Mouse (Mus musculus) midbrain, embryonic 15.5 days (tissue): Measurements from ENCODE around the gene Cuzd1. TPM values are rescaled to one million over a fixed set of nuclear protein-coding genes. Genes with fewer than 3 reads are reported as not detected.

Experiments used
- polyA plus RNA-seq: library from polyadenylated mRNA; unstranded; fragments of >200 nt; fragmentation: Nextera tagmentation; extraction: Ambion mirVana; gene quantifications from 2 replicates; pipeline ENCODE4 v1.2.1, GENCODE M21; 2015

Gene Cuzd1
- polyA plus RNA-seq, 1 experiment from 2014 or later, result not detected

Other genes starting within 250 kb of the Cuzd1 start
- not detected in 2 replicates for gene 4933402N03Rik, start 176.0 kb downstream of the Cuzd1 start, polyA plus RNA-seq
- not detected in 2 replicates for gene 5430419D17Rik, start 147.9 kb downstream of the Cuzd1 start, polyA plus RNA-seq
- gene Fam24b, start 7.2 kb upstream of the Cuzd1 start, polyA plus RNA-seq, result not detected in 2 replicates
- gene Fam24a, start 11.6 kb upstream of the Cuzd1 start, polyA plus RNA-seq, result not detected in 2 replicates
- 29.1 and 32.0 TPM in 2 replicates for gene 2310057M21Rik, start 40.5 kb upstream of the Cuzd1 start, polyA plus RNA-seq
- 50.5 and 50.7 TPM in 2 replicates for gene Pstk, start 48.8 kb upstream of the Cuzd1 start, polyA plus RNA-seq
- 10.1 and 12.5 TPM in 2 replicates for gene Ikzf5, start 88.2 kb upstream of the Cuzd1 start, polyA plus RNA-seq
- gene Acadsb, start 88.3 kb upstream of the Cuzd1 start, polyA plus RNA-seq, result 107 and 110 TPM in 2 replicates
- 0.49 and 0.73 TPM in 2 replicates for gene Hmx3, start 220.6 kb upstream of the Cuzd1 start, polyA plus RNA-seq
- gene Hmx2, start 226.5 kb upstream of the Cuzd1 start, polyA plus RNA-seq, result 0.34 and 1.1 TPM in 2 replicates
- 165 and 166 TPM in 2 replicates for gene Bub3, start 237.9 kb upstream of the Cuzd1 start, polyA plus RNA-seq